Mouse (Mus musculus): Measurements from ENCODE around the gene Twf2. TPM values are rescaled to one million over a fixed set of nuclear protein-coding genes. Genes with fewer than 3 reads are reported as not detected.

The Twf2 gene
- total RNA-seq, 2 experiments from 2014 or later, result 204 to 208 TPM

GRCm38 (mm10) chr9:106176769-106177168 is 26.1 kb upstream of the Twf2 start:
- DNase-seq (ENCODE audit: low spot score), result no peak

- no peak for DNase-seq (ENCODE audit: low spot score)
These were observed 25.1 kb upstream of the Twf2 start for GRCm38 (mm10) chr9:106177799-106178198.

- no peak for DNase-seq (ENCODE audit: low spot score)
These were observed 23.5 kb upstream of the Twf2 start for GRCm38 (mm10) chr9:106179454-106179853.

- no peak for DNase-seq (ENCODE audit: low spot score)
These were observed 22.9 kb upstream of the Twf2 start for GRCm38 (mm10) chr9:106179964-106180363.

- no peak for DNase-seq (ENCODE audit: low spot score)
These were observed 20.8 kb upstream of the Twf2 start for GRCm38 (mm10) chr9:106182146-106182545.

- DNase-seq (ENCODE audit: low spot score), result no peak
These were observed 18.9 kb upstream of the Twf2 start for GRCm38 (mm10) chr9:106183996-106184395.

GRCm38 (mm10) chr9:106191355-106191754 is 11.6 kb upstream of the Twf2 start:
- DNase-seq (ENCODE audit: low spot score), result no peak

GRCm38 (mm10) chr9:106192024-106192423 is 10.9 kb upstream of the Twf2 start:
- no peak for DNase-seq (ENCODE audit: low spot score)

- DNase-seq (ENCODE audit: low spot score), result no peak
These were observed 9.9 kb upstream of the Twf2 start for GRCm38 (mm10) chr9:106192998-106193397.

GRCm38 (mm10) chr9:106193930-106194807 is 8.7 kb upstream of the Twf2 start:
- no peak for DNase-seq (ENCODE audit: low spot score)

GRCm38 (mm10) chr9:106195693-106196092 is 7.2 kb upstream of the Twf2 start:
- no peak for DNase-seq (ENCODE audit: low spot score)

GRCm38 (mm10) chr9:106197081-106197713 is 5.7 kb upstream of the Twf2 start:
- DNase-seq (ENCODE audit: low spot score), result no peak

GRCm38 (mm10) chr9:106197732-106198131 is 5.2 kb upstream of the Twf2 start:
- DNase-seq (ENCODE audit: low spot score), result no peak

GRCm38 (mm10) chr9:106198962-106199458 is 3.9 kb upstream of the Twf2 start:
- peak; percentile 68 for DNase-seq (ENCODE audit: low spot score)

- DNase-seq (ENCODE audit: low spot score), result no peak
These were observed 3.2 kb upstream of the Twf2 start, which contains the start of gene Ppm1m for GRCm38 (mm10) chr9:106199535-106200272. Gene Ppm1m (minus strand): TSS chr9:106199746.

- no peak for DNase-seq (ENCODE audit: low spot score)
These were observed 1.0 kb upstream of the Twf2 start for GRCm38 (mm10) chr9:106201895-106202294.

GRCm38 (mm10) chr9:106203990-106204851 is 1.3 kb downstream of the Twf2 start:
- DNase-seq (ENCODE audit: low spot score), result no peak

GRCm38 (mm10) chr9:106205713-106206290 is 2.9 kb downstream of the Twf2 start:
- DNase-seq (ENCODE audit: low spot score), result no peak

GRCm38 (mm10) chr9:106206515-106206914 is 3.6 kb downstream of the Twf2 start:
- peak; percentile 85 for DNase-seq (ENCODE audit: low spot score)

GRCm38 (mm10) chr9:106208181-106208580 is 5.3 kb downstream of the Twf2 start:
- DNase-seq (ENCODE audit: low spot score), result peak; percentile 51

Data from gastrocnemius, adult 18-20 months (tissue).